Mouse (Mus musculus) lung, adult 2 months (tissue): Measurements from ENCODE around the gene Cdca3. TPM values are rescaled to one million over a fixed set of nuclear protein-coding genes. Genes with fewer than 3 reads are reported as not detected.

Experiments used
- DNase-seq: peaks from one replicate; pipeline ENCODE4 v3.0.0; 2022
- H3K4me1 ChIP-seq: fragments of 200-500 bp; 2 replicates; pipeline ENCODE4 v1.6.1; 2011; ENCODE audit warnings: low read length; ENCODE audit not compliant: control insufficient read depth, insufficient read depth
- H3K4me3 ChIP-seq: fragments of 200-500 bp; replicated peaks from 2 replicates; pipeline ENCODE3; 2011; ENCODE audit warnings: low read depth, mild to moderate bottlenecking, control low read depth, low read length; ENCODE audit errors: extremely low read depth
- CTCF ChIP-seq: fragments of 200-500 bp; IDR thresholded peaks from 2 replicates; pipeline ENCODE4 v1.5.1; 2011; ENCODE audit warnings: mild to moderate bottlenecking, low read length, control low read depth; ENCODE audit not compliant: insufficient read depth
- POLR2A ChIP-seq: fragments of 200-500 bp; IDR thresholded peaks from 2 replicates; pipeline ENCODE4 v1.6.1; 2011; ENCODE audit warnings: low read depth, mild to moderate bottlenecking, control low read depth, low read length, borderline replicate concordance; ENCODE audit errors: extremely low read depth
- WGBS: fragments of 180-500 bp; shearing (Covaris S2); methylation state at CpG from one replicate; pipeline ENCODE4 v1.1.7; 2018; 5-methylcytosine and 5-hydroxymethylcytosine counted together
- polyA plus RNA-seq: library from polyadenylated mRNA; depleted of rRNA; stranded (reverse); fragments of >200 nt; gene quantifications from 2 replicates; pipeline ENCODE4 v1.2.3, GENCODE M21; 2012; rRNA removed

Cdca3 gene
- polyA plus RNA-seq, 1 experiment = 6.7 TPM

- WGBS = 37% methylated on average over 3 of the region's 3 CpGs
- DNase-seq = no peak
- Histone ChIP-seq H3K4me1 (peaks cover 2% of the 10 kb centered on the region; the same call in 1 of the 2 replicates), H3K4me3 (no peak overlapping the region)
- TF ChIP-seq POLR2A = no peak
- TF ChIP-seq CTCF = no peak
Observed at GRCm38 (mm10) chr6:124861802-124862201, 32.5 kb downstream of the Cdca3 start.

- DNase-seq = no peak
- WGBS = 15% methylated on average over 8 of the region's 8 CpGs
- H3K4me1 ChIP-seq = peaks cover 2% of the 10 kb centered on the region; the same call in 1 of the 2 replicates
- no peak for TF ChIP-seq POLR2A
- TF ChIP-seq CTCF = no peak
- no peak overlapping the region for H3K4me3 ChIP-seq
Observed at GRCm38 (mm10) chr6:124862406-124863124, 33.2 kb downstream of the Cdca3 start.

- WGBS = 2% methylated on average over 12 of the region's 16 CpGs
- no peak for DNase-seq
Observed at GRCm38 (mm10) chr6:124863125-124863657, 33.8 kb downstream of the Cdca3 start.

GRCm38 (mm10) chr6:124863658-124864298, 34.4 kb downstream of the Cdca3 start, which contains the start of gene Gpr162:
Gene Gpr162 (minus strand): TSS chr6:124863983.
- H3K4me1 ChIP-seq = peaks cover 2% of the 10 kb centered on the region; the same call in 1 of the 2 replicates
- 2% methylated on average over 33 of the region's 43 CpGs for WGBS
- peak; percentile 45 for DNase-seq
- TF ChIP-seq POLR2A (no peak), CTCF (no peak)
- H3K4me3 ChIP-seq = peak within 1 kb of the TSS; percentile 15

More at GRCm38 (mm10) chr6:124863125-124863657, 33.8 kb downstream of the Cdca3 start:
- no peak for TF ChIP-seq POLR2A
- no peak for TF ChIP-seq CTCF
- peaks cover 2% of the 10 kb centered on the region; the same call in 1 of the 2 replicates for H3K4me1 ChIP-seq
- H3K4me3 ChIP-seq = no peak overlapping the region

GRCm38 (mm10) chr6:124865766-124866362, 36.5 kb downstream of the Cdca3 start:
- Histone ChIP-seq H3K4me3 (no peak overlapping the region), H3K4me1 (0 out of 2 replicates have a peak, but pooled peaks cover 2% of the 10 kb centered on the region)
- no peak for DNase-seq
- no peak for TF ChIP-seq CTCF
- TF ChIP-seq POLR2A = no peak
- WGBS = 52% methylated on average over 18 of the region's 18 CpGs

GRCm38 (mm10) chr6:124866560-124866959, 37.2 kb downstream of the Cdca3 start:
- TF ChIP-seq POLR2A (no peak), CTCF (no peak)
- WGBS = 58% methylated on average over 7 of the region's 7 CpGs
- DNase-seq = no peak
- H3K4me1 ChIP-seq = 0 out of 2 replicates have a peak, but pooled peaks cover 2% of the 10 kb centered on the region
- no peak overlapping the region for H3K4me3 ChIP-seq

GRCm38 (mm10) chr6:124874348-124874747, 45.0 kb downstream of the Cdca3 start:
- no peak for DNase-seq
- WGBS = 23% methylated on average over 3 of the region's 3 CpGs
- Histone ChIP-seq H3K4me1 (no peaks in the 10 kb centered on the region), H3K4me3 (no peak overlapping the region)
- no peak for TF ChIP-seq CTCF
- TF ChIP-seq POLR2A = no peak

- no peak for TF ChIP-seq CTCF
- TF ChIP-seq POLR2A = no peak
- no peak for DNase-seq
- Histone ChIP-seq H3K4me1 (no peaks in the 10 kb centered on the region), H3K4me3 (no peak overlapping the region)
- WGBS = 55% methylated on average over 6 of the region's 6 CpGs
Observed at GRCm38 (mm10) chr6:124879390-124879789, 50.0 kb downstream of the Cdca3 start.

- Histone ChIP-seq H3K4me1 (no peaks in the 10 kb centered on the region), H3K4me3 (no peak overlapping the region)
- TF ChIP-seq CTCF = no peak
- TF ChIP-seq POLR2A = no peak
- WGBS = 95% methylated on average over 9 of the region's 9 CpGs
- DNase-seq = no peak
Observed at GRCm38 (mm10) chr6:124881821-124882220, 52.5 kb downstream of the Cdca3 start.

Other genes with a start within 250 kb of the Cdca3 start
- gene C1s2, start 193.5 kb upstream of the Cdca3 start, polyA plus RNA-seq = 0.06 TPM in 1 of 2 replicates, not detected in the other
- gene Lpcat3, start 166.5 kb upstream of the Cdca3 start, polyA plus RNA-seq = 83.3 and 112 TPM in 2 replicates
- 29.6 and 42.9 TPM in 2 replicates for gene Emg1, start 117.4 kb upstream of the Cdca3 start, polyA plus RNA-seq
- 64.7 and 74.4 TPM in 2 replicates for gene Phb2, start 117.2 kb upstream of the Cdca3 start, polyA plus RNA-seq
- gene Ptpn6, start 90.8 kb upstream of the Cdca3 start, polyA plus RNA-seq = 38.9 and 48.7 TPM in 2 replicates
- gene Grcc10, start 88.2 kb upstream of the Cdca3 start, polyA plus RNA-seq = 222 and 226 TPM in 2 replicates
- 0.08 TPM in 1 of 2 replicates, not detected in the other for gene Gm45234, start 73.5 kb upstream of the Cdca3 start, polyA plus RNA-seq
- gene Atn1, start 73.0 kb upstream of the Cdca3 start, polyA plus RNA-seq = 52.0 and 64.6 TPM in 2 replicates
- 3.3 and 3.8 TPM in 2 replicates for gene Eno2, start 59.9 kb upstream of the Cdca3 start, polyA plus RNA-seq
- 26.2 and 35.8 TPM in 2 replicates for gene Lrrc23, start 49.8 kb upstream of the Cdca3 start, polyA plus RNA-seq
- gene Spsb2, start 20.9 kb upstream of the Cdca3 start, polyA plus RNA-seq = 20.2 and 22.4 TPM in 2 replicates
- gene Tpi1, start 15.3 kb upstream of the Cdca3 start, polyA plus RNA-seq = 117 and 218 TPM in 2 replicates
- gene Usp5, start 63 bp upstream of the Cdca3 start, polyA plus RNA-seq = 58.1 and 73.2 TPM in 2 replicates
- 0.31 and 0.36 TPM in 2 replicates for gene Gnb3, start 10.7 kb downstream of the Cdca3 start, polyA plus RNA-seq
- 34.9 and 42.1 TPM in 2 replicates for gene P3h3, start 28.2 kb downstream of the Cdca3 start, polyA plus RNA-seq
- 0.27 and 0.69 TPM in 2 replicates for gene Gpr162, start 34.4 kb downstream of the Cdca3 start, polyA plus RNA-seq
- 1.9 and 2.7 TPM in 2 replicates for gene Cd4, start 58.7 kb downstream of the Cdca3 start, polyA plus RNA-seq
- gene Lag3, start 82.2 kb downstream of the Cdca3 start, polyA plus RNA-seq = 1.4 and 1.9 TPM in 2 replicates
- gene Ptms, start 90.6 kb downstream of the Cdca3 start, polyA plus RNA-seq = 1,982 and 2,310 TPM in 2 replicates
- 313 and 336 TPM in 2 replicates for gene Mlf2, start 101.8 kb downstream of the Cdca3 start, polyA plus RNA-seq
- 178 and 213 TPM in 2 replicates for gene Cops7a, start 136.0 kb downstream of the Cdca3 start, polyA plus RNA-seq
- 1.4 and 2.2 TPM in 2 replicates for gene Pianp, start 167.1 kb downstream of the Cdca3 start, polyA plus RNA-seq
- 44.8 and 48.4 TPM in 2 replicates for gene Zfp384, start 179.6 kb downstream of the Cdca3 start, polyA plus RNA-seq
- 30.3 and 50.5 TPM in 2 replicates for gene Ing4, start 210.2 kb downstream of the Cdca3 start, polyA plus RNA-seq
- gene Acrbp, start 220.1 kb downstream of the Cdca3 start, polyA plus RNA-seq = 23.7 TPM in 2 replicates
- 6.5 and 13.9 TPM in 2 replicates for gene Lpar5, start 238.4 kb downstream of the Cdca3 start, polyA plus RNA-seq